Mouse (Mus musculus) intestine, embryonic 15.5 days (tissue): ENCODE measurements at regions not wholly inside any gene's neighbourhood (a gene's known extent, or its start where the extent isn't known, plus 50 kb on each side); places are given as distances from the start of the nearest gene placed in this dataset.

ENCODE experiments used
- ATAC-seq: fragments of 200-750 bp; cut with Nextera tagmentation; 2 replicates; pipeline ENCODE4 v1.8.0; 2017; ENCODE audit warnings: moderate TSS enrichment, moderate library complexity
- H3K27ac ChIP-seq: fragments of 300-500 bp; sonication (generic); 2 replicates; pipeline ENCODE4 v1.5.1; 2015; ENCODE audit warnings: mild to moderate bottlenecking, inconsistent platforms
- H3K27me3 ChIP-seq: fragments of 300-500 bp; sonication (generic); replicated peaks from 2 replicates; pipeline ENCODE4 v1.6.1; 2015; ENCODE audit warnings: inconsistent platforms
- H3K36me3 ChIP-seq: fragments of 300-500 bp; sonication (generic); 2 replicates; pipeline ENCODE4 v1.6.1; 2015; ENCODE audit warnings: inconsistent platforms
- H3K4me1 ChIP-seq: fragments of 300-500 bp; sonication (generic); replicated peaks from 2 replicates; pipeline ENCODE4 v1.6.1; 2015; ENCODE audit warnings: inconsistent platforms
- H3K4me2 ChIP-seq: fragments of 300-500 bp; sonication (generic); replicated peaks from 2 replicates; pipeline ENCODE4 v1.6.1; 2015; ENCODE audit warnings: mild to moderate bottlenecking, inconsistent platforms
- H3K4me3 ChIP-seq: fragments of 300-500 bp; sonication (generic); replicated peaks from 2 replicates; pipeline ENCODE4 v1.5.1; 2015; ENCODE audit warnings: inconsistent platforms
- H3K9ac ChIP-seq: fragments of 300-500 bp; sonication (generic); 2 replicates; pipeline ENCODE4 v1.6.1; 2015; ENCODE audit warnings: inconsistent platforms
- H3K9me3 ChIP-seq: fragments of 300-500 bp; sonication (generic); 2 replicates; pipeline ENCODE4 v1.6.1; 2016; ENCODE audit warnings: inconsistent platforms
- WGBS: fragments of 180-500 bp; shearing (Covaris S2); methylation state at CpG from one replicate; pipeline ENCODE4 v1.1.7; 2015; 5-methylcytosine and 5-hydroxymethylcytosine counted together

GRCm38 (mm10) chr19:21166939-21167338 lies 105.1 kb upstream of the Zfand5 start:
- Histone ChIP-seq H3K9me3 (no peaks in the 10 kb centered on the region), H3K27ac (peak overlapping the region; percentile 64), H3K4me2 (peak overlapping the region; percentile 17), H3K4me1 (peaks cover 3% of the 10 kb centered on the region; the same call in 1 of the 2 replicates), H3K9ac (no peak overlapping the region), H3K36me3 (no peaks in the 10 kb centered on the region), H3K4me3 (no peak overlapping the region), H3K27me3 (no peaks in the 10 kb centered on the region)
- peak; percentile 89 for ATAC-seq
- WGBS, result 45% methylated on average over 4 of the region's 4 CpGs

- H3K27ac ChIP-seq, result peak overlapping the region; percentile 64
- ATAC-seq, result peak; percentile 37
These were observed 105.6 kb upstream of the Zfand5 start for GRCm38 (mm10) chr19:21166465-21166860.

GRCm38 (mm10) chr19:21165763-21166464 lies 106.2 kb upstream of the Zfand5 start:
- 36% methylated on average over 10 of the region's 10 CpGs for WGBS
- ATAC-seq, result no peak; the same call in 1 of the 2 replicates
- H3K9ac ChIP-seq, result no peak overlapping the region
- H3K27me3 ChIP-seq, result no peaks in the 10 kb centered on the region
- peak overlapping the region; percentile 64 for H3K27ac ChIP-seq
- no peaks in the 10 kb centered on the region for H3K9me3 ChIP-seq
- no peak overlapping the region for H3K4me3 ChIP-seq
- peak overlapping the region; percentile 17 for H3K4me2 ChIP-seq
- H3K4me1 ChIP-seq, result peaks cover 3% of the 10 kb centered on the region
- H3K36me3 ChIP-seq, result no peaks in the 10 kb centered on the region

More at GRCm38 (mm10) chr19:21166465-21166860, 105.6 kb upstream of the Zfand5 start:
- no peak overlapping the region for H3K9ac ChIP-seq
- peak overlapping the region; percentile 17 for H3K4me2 ChIP-seq
- H3K27me3 ChIP-seq, result no peaks in the 10 kb centered on the region
- H3K9me3 ChIP-seq, result no peaks in the 10 kb centered on the region
- H3K4me3 ChIP-seq, result no peak overlapping the region
- WGBS, result 52% methylated on average over 5 of the region's 5 CpGs
- H3K36me3 ChIP-seq, result no peaks in the 10 kb centered on the region
- peaks cover 3% of the 10 kb centered on the region; the same call in 1 of the 2 replicates for H3K4me1 ChIP-seq

GRCm38 (mm10) chr19:21163978-21164377 lies 108.1 kb upstream of the Zfand5 start:
- Histone ChIP-seq H3K27ac (no peak overlapping the region), H3K9me3 (no peaks in the 10 kb centered on the region), H3K36me3 (no peaks in the 10 kb centered on the region), H3K4me3 (no peak overlapping the region), H3K4me2 (no peak overlapping the region), H3K27me3 (no peaks in the 10 kb centered on the region), H3K9ac (no peak overlapping the region), H3K4me1 (no peaks in the 10 kb centered on the region; the same call in none of the 2 replicates)
- ATAC-seq, result no peak
- WGBS, result 90% methylated on average over 2 of the region's 2 CpGs

- no peak for ATAC-seq
- Histone ChIP-seq H3K4me3 (no peak overlapping the region), H3K27ac (peak overlapping the region; percentile 9; the same call in 1 of the 2 replicates), H3K4me1 (no peaks in the 10 kb centered on the region; the same call in none of the 2 replicates), H3K36me3 (no peaks in the 10 kb centered on the region), H3K27me3 (no peaks in the 10 kb centered on the region), H3K9me3 (no peaks in the 10 kb centered on the region), H3K4me2 (no peak overlapping the region), H3K9ac (no peak overlapping the region)
- 33% methylated on average over 4 of the region's 4 CpGs for WGBS
These were observed 111.1 kb upstream of the Zfand5 start for GRCm38 (mm10) chr19:21160946-21161345.

GRCm38 (mm10) chr19:21159189-21160137 lies 112.6 kb upstream of the Zfand5 start:
- Histone ChIP-seq H3K4me3 (no peak overlapping the region), H3K4me1 (no peaks in the 10 kb centered on the region; the same call in 1 of the 2 replicates), H3K9ac (no peak overlapping the region), H3K27ac (peak overlapping the region; percentile 42), H3K9me3 (no peaks in the 10 kb centered on the region), H3K27me3 (no peaks in the 10 kb centered on the region), H3K4me2 (0 out of 2 replicates have a peak overlapping the region, but pooled peaks have one; percentile 9), H3K36me3 (no peaks in the 10 kb centered on the region)
- WGBS, result 47% methylated on average over 8 of the region's 8 CpGs
- peak; percentile 83 for ATAC-seq

- no peaks in the 10 kb centered on the region for H3K27me3 ChIP-seq
- H3K9ac ChIP-seq, result no peak overlapping the region
- H3K4me3 ChIP-seq, result no peak overlapping the region
- WGBS, result 53% methylated on average over 1 of the region's 1 CpGs
- no peaks in the 10 kb centered on the region for H3K9me3 ChIP-seq
- H3K27ac ChIP-seq, result no peak overlapping the region
- no peaks in the 10 kb centered on the region for H3K36me3 ChIP-seq
- H3K4me2 ChIP-seq, result no peak overlapping the region
- H3K4me1 ChIP-seq, result no peaks in the 10 kb centered on the region
- ATAC-seq, result no peak
These were observed 117.9 kb upstream of the Zfand5 start for GRCm38 (mm10) chr19:21154162-21154561.

- Histone ChIP-seq H3K9ac (no peak overlapping the region), H3K9me3 (no peaks in the 10 kb centered on the region), H3K4me2 (no peak overlapping the region), H3K36me3 (no peaks in the 10 kb centered on the region), H3K27ac (no peak overlapping the region), H3K27me3 (no peaks in the 10 kb centered on the region), H3K4me1 (no peaks in the 10 kb centered on the region), H3K4me3 (no peak overlapping the region)
- no peak for ATAC-seq
- 89% methylated on average over 3 of the region's 3 CpGs for WGBS
These were observed 120.1 kb upstream of the Zfand5 start for GRCm38 (mm10) chr19:21152027-21152426.

- H3K4me1 ChIP-seq, result no peaks in the 10 kb centered on the region
- WGBS, result 76% methylated on average over 3 of the region's 3 CpGs
- H3K4me3 ChIP-seq, result no peak overlapping the region
- no peak overlapping the region for H3K9ac ChIP-seq
- no peaks in the 10 kb centered on the region for H3K27me3 ChIP-seq
- no peaks in the 10 kb centered on the region for H3K36me3 ChIP-seq
- H3K4me2 ChIP-seq, result no peak overlapping the region
- no peaks in the 10 kb centered on the region for H3K9me3 ChIP-seq
- no peak for ATAC-seq
- no peak overlapping the region for H3K27ac ChIP-seq
These were observed 121.2 kb upstream of the Zfand5 start for GRCm38 (mm10) chr19:21150849-21151248.

- Histone ChIP-seq H3K9me3 (no peaks in the 10 kb centered on the region), H3K9ac (no peak overlapping the region), H3K4me2 (no peak overlapping the region), H3K4me3 (no peak overlapping the region), H3K36me3 (no peaks in the 10 kb centered on the region), H3K4me1 (no peaks in the 10 kb centered on the region), H3K27me3 (no peaks in the 10 kb centered on the region), H3K27ac (no peak overlapping the region)
- WGBS, result 90% methylated on average over 1 of the region's 1 CpGs
- ATAC-seq, result no peak
These were observed 121.8 kb upstream of the Zfand5 start for GRCm38 (mm10) chr19:21150241-21150640.

GRCm38 (mm10) chr19:21146860-21147390 lies 125.2 kb upstream of the Zfand5 start:
- no peak overlapping the region for H3K4me3 ChIP-seq
- H3K4me1 ChIP-seq, result no peaks in the 10 kb centered on the region
- H3K4me2 ChIP-seq, result no peak overlapping the region
- WGBS, result 66% methylated on average over 4 of the region's 4 CpGs
- no peaks in the 10 kb centered on the region for H3K36me3 ChIP-seq
- H3K9me3 ChIP-seq, result no peaks in the 10 kb centered on the region
- H3K27me3 ChIP-seq, result no peaks in the 10 kb centered on the region
- H3K27ac ChIP-seq, result no peak overlapping the region
- H3K9ac ChIP-seq, result no peak overlapping the region
- peak; percentile 73 for ATAC-seq

GRCm38 (mm10) chr19:21144659-21145283 lies 127.3 kb upstream of the Zfand5 start:
- H3K36me3 ChIP-seq, result no peaks in the 10 kb centered on the region
- no peak overlapping the region for H3K9ac ChIP-seq
- peak overlapping the region; percentile 20; the same call in 1 of the 2 replicates for H3K4me2 ChIP-seq
- H3K4me1 ChIP-seq, result no peaks in the 10 kb centered on the region
- no peak overlapping the region for H3K27ac ChIP-seq
- ATAC-seq, result peak; percentile 93
- no peak overlapping the region for H3K4me3 ChIP-seq
- H3K9me3 ChIP-seq, result no peaks in the 10 kb centered on the region
- H3K27me3 ChIP-seq, result no peaks in the 10 kb centered on the region
- WGBS, result 20% methylated on average over 13 of the region's 13 CpGs
